ENCODE assay signal across 21 mouse cellular contexts in genomic region chr4:62993190-62993589, GRCm38 (mm10). TPM values are rescaled to one million over a fixed set of nuclear protein-coding genes. Genes with fewer than 3 reads are reported as not detected.
DNase-seq lines count a peak whose midpoint lies in the region; ATAC-seq and TF ChIP-seq lines count a peak whose summit lies in the region.
"Had no signal": no experiment of that assay in that cellular context is flagged by ENCODE, and none has a peak within 500 bp of the region (broad histone marks: within the 10 kb centered on the region; RNA-seq: fewer than 3 reads in every experiment).

No protein-coding gene starts in this region.

- H3K4me1 ChIP-seq in hindbrain, embryonic 14.5 days (replicated peaks; ENCODE audit: control insufficient read depth, insufficient read depth, low read length) = peaks cover 8% of the 10 kb centered on the region
- peaks cover 4% of the 10 kb centered on the region for H3K4me1 ChIP-seq in hindbrain, embryonic 16.5 days (ENCODE audit: control insufficient read depth, insufficient read depth, low read depth, low read length)
- peaks cover 11% of the 10 kb centered on the region for H3K4me1 ChIP-seq in lung, embryonic 14.5 days (ENCODE audit: insufficient read depth)
- H3K4me1 ChIP-seq in stomach, embryonic 15.5 days = peaks cover 7% of the 10 kb centered on the region
- H3K4me1 ChIP-seq in stomach, postnatal 0 days (replicated peaks; ENCODE audit: control insufficient read depth, insufficient read depth) = peaks cover 3% of the 10 kb centered on the region; the same call in 1 of the 2 replicates
- peaks cover under 1% of the 10 kb centered on the region; the same call in 1 of the 2 replicates for H3K4me1 ChIP-seq in liver, postnatal 0 days (ENCODE audit: insufficient read depth)

- whole genome bisulfite sequencing in hindbrain, embryonic 14.5 days = 76% methylated on average over 2 of the region's 2 CpGs
- WGBS in hindbrain, embryonic 16.5 days = 86% methylated on average over 2 of the region's 2 CpGs
- WGBS in lung, embryonic 14.5 days = 16% methylated on average over 2 of the region's 2 CpGs
- 44% methylated on average over 2 of the region's 2 CpGs for WGBS in stomach, embryonic 15.5 days
- 29% methylated on average over 2 of the region's 2 CpGs for WGBS in stomach, postnatal 0 days
- 68% methylated on average over 2 of the region's 2 CpGs for WGBS in liver, postnatal 0 days (ENCODE audit: insufficient replicate concordance)

- DNase-seq in hindbrain, embryonic 14.5 days (ENCODE audit: low spot score) = no peak
- peak; percentile 51 for DNase-seq in lung, embryonic 14.5 days
- DNase-seq in lung, postnatal 25 days (ENCODE audit: low spot score) = no peak
- no peak for DNase-seq in stomach, postnatal 0 days (ENCODE audit: low spot score)
- DNase-seq in liver, postnatal 0 days = no peak
- no peak for DNase-seq in layer of hippocampus, postnatal 14 days (ENCODE audit: low spot score in 2 of 2)
- DNase-seq: adrenal gland, postnatal 14 days; cerebellum, adult 11-12 months; cerebellum, adult 9-10 months; cerebellum, postnatal 25 days; forebrain, postnatal 0 days; gastrocnemius, postnatal 14 days; heart, adult 2 months; heart, postnatal 14 days had no signal

- H3K4me2 ChIP-seq in hindbrain, embryonic 14.5 days (replicated peaks) = no peak overlapping the region
- H3K4me2 ChIP-seq in hindbrain, embryonic 16.5 days (ENCODE audit: low read length) = no peak overlapping the region
- H3K4me2 ChIP-seq in lung, embryonic 14.5 days = no peak overlapping the region
- H3K4me2 ChIP-seq in stomach, embryonic 15.5 days = no peak overlapping the region
- H3K4me2 ChIP-seq in stomach, postnatal 0 days (replicated peaks; ENCODE audit: low read depth) = no peak overlapping the region
- H3K4me2 ChIP-seq in liver, postnatal 0 days (ENCODE audit: low read depth, low read length) = no peak overlapping the region
- H3K4me2 ChIP-seq: embryonic facial prominence, embryonic 12.5 days; forebrain, embryonic 12.5 days; heart, embryonic 11.5 days; heart, embryonic 15.5 days had no signal

- no peaks in the 10 kb centered on the region for H3K27me3 ChIP-seq in hindbrain, embryonic 14.5 days (ENCODE audit: control insufficient read depth, insufficient read depth, low read length)
- H3K27me3 ChIP-seq in hindbrain, embryonic 16.5 days (replicated peaks; ENCODE audit: control insufficient read depth, insufficient read depth, low read length) = no peaks in the 10 kb centered on the region
- H3K27me3 ChIP-seq in lung, embryonic 14.5 days (ENCODE audit: insufficient read depth, low read length) = no peaks in the 10 kb centered on the region
- H3K27me3 ChIP-seq in stomach, embryonic 15.5 days (replicated peaks) = no peaks in the 10 kb centered on the region
- H3K27me3 ChIP-seq in stomach, postnatal 0 days (ENCODE audit: control insufficient read depth, insufficient read depth, low read length) = no peaks in the 10 kb centered on the region
- H3K27me3 ChIP-seq in liver, postnatal 0 days (ENCODE audit: insufficient read depth, low read length) = no peaks in the 10 kb centered on the region
- H3K27me3 ChIP-seq: embryonic facial prominence, embryonic 12.5 days; forebrain, embryonic 12.5 days; heart, embryonic 15.5 days had no signal

- peaks cover 5% of the 10 kb centered on the region; the same call in 1 of the 2 replicates for H3K9me3 ChIP-seq in hindbrain, embryonic 14.5 days (ENCODE audit: control insufficient read depth, low read length)
- H3K9me3 ChIP-seq in hindbrain, embryonic 16.5 days (ENCODE audit: control insufficient read depth, low read length) = no peaks in the 10 kb centered on the region; the same call in 1 of the 2 replicates
- H3K9me3 ChIP-seq in lung, embryonic 14.5 days (ENCODE audit: low read depth, low read length) = 0 out of 2 replicates have a peak, but pooled peaks cover 3% of the 10 kb centered on the region
- H3K9me3 ChIP-seq in stomach, embryonic 15.5 days = no peaks in the 10 kb centered on the region
- no peaks in the 10 kb centered on the region for H3K9me3 ChIP-seq in stomach, postnatal 0 days (ENCODE audit: control insufficient read depth, low read length)
- H3K9me3 ChIP-seq in liver, postnatal 0 days (ENCODE audit: low read length) = 0 out of 2 replicates have a peak, but pooled peaks cover 3% of the 10 kb centered on the region
- H3K9me3 ChIP-seq: embryonic facial prominence, embryonic 12.5 days; heart, embryonic 15.5 days had no signal

- TF ChIP-seq EP300 in stomach, postnatal 0 days (optimal IDR thresholded peaks at IDR 0.05) = no peak
- no peak for TF ChIP-seq EP300 in liver, postnatal 0 days (IDR thresholded peaks at IDR 0.05; ENCODE audit: low read depth)

- H3K36me3 ChIP-seq in hindbrain, embryonic 14.5 days (replicated peaks; ENCODE audit: control insufficient read depth, insufficient read depth) = no peaks in the 10 kb centered on the region
- H3K36me3 ChIP-seq in hindbrain, embryonic 16.5 days (ENCODE audit: control insufficient read depth, insufficient read depth, low read length) = no peaks in the 10 kb centered on the region
- H3K36me3 ChIP-seq in lung, embryonic 14.5 days (ENCODE audit: insufficient read depth) = no peaks in the 10 kb centered on the region
- H3K36me3 ChIP-seq in stomach, embryonic 15.5 days = no peaks in the 10 kb centered on the region
- no peaks in the 10 kb centered on the region; the same call in 1 of the 2 replicates for H3K36me3 ChIP-seq in stomach, postnatal 0 days (ENCODE audit: control insufficient read depth, insufficient read depth, low read length)
- H3K36me3 ChIP-seq in liver, postnatal 0 days (replicated peaks; ENCODE audit: insufficient read depth, low read length) = no peaks in the 10 kb centered on the region
- H3K36me3 ChIP-seq: forebrain, embryonic 12.5 days; heart, embryonic 15.5 days had no signal

- no peak overlapping the region for H3K9ac ChIP-seq in hindbrain, embryonic 14.5 days
- H3K9ac ChIP-seq in hindbrain, embryonic 16.5 days (ENCODE audit: low read depth, low read length) = no peak overlapping the region
- no peak overlapping the region for H3K9ac ChIP-seq in lung, embryonic 14.5 days
- H3K9ac ChIP-seq in stomach, embryonic 15.5 days = no peak overlapping the region
- H3K9ac ChIP-seq in stomach, postnatal 0 days (ENCODE audit: low read length) = no peak overlapping the region
- no peak overlapping the region for H3K9ac ChIP-seq in liver, postnatal 0 days (replicated peaks)
- H3K9ac ChIP-seq: embryonic facial prominence, embryonic 12.5 days; forebrain, embryonic 12.5 days; forebrain, postnatal 0 days; heart, embryonic 15.5 days had no signal

- TF ChIP-seq CTCF in lung, embryonic 14.5 days (IDR thresholded peaks at IDR 0.05; ENCODE audit: low read depth) = no peak
- TF ChIP-seq CTCF in stomach, postnatal 0 days (IDR thresholded peaks at IDR 0.05; ENCODE audit: low read depth) = no peak
- no peak for TF ChIP-seq CTCF in liver, postnatal 0 days (IDR thresholded peaks at IDR 0.05; ENCODE audit: low read depth)

- ATAC-seq in hindbrain, embryonic 14.5 days (ENCODE audit: low FRiP score) = no peak
- no peak for ATAC-seq in hindbrain, embryonic 16.5 days
- peak; percentile 63 for ATAC-seq in lung, embryonic 14.5 days (ENCODE audit: insufficient read depth)
- ATAC-seq in stomach, embryonic 15.5 days (ENCODE audit: insufficient read depth, low FRiP score, low read depth) = 0 out of 2 replicates have a peak, but pooled peaks have one; percentile 22
- no peak for ATAC-seq in stomach, postnatal 0 days (ENCODE audit: low FRiP score, low TSS enrichment)
- peak; percentile 89 for ATAC-seq in liver, postnatal 0 days
- ATAC-seq: forebrain, postnatal 0 days had no signal

- no peak overlapping the region for H3K4me3 ChIP-seq in hindbrain, embryonic 14.5 days (replicated peaks; ENCODE audit: low read length)
- no peak overlapping the region for H3K4me3 ChIP-seq in hindbrain, embryonic 16.5 days (ENCODE audit: low read length)
- no peak overlapping the region for H3K4me3 ChIP-seq in lung, embryonic 14.5 days (ENCODE audit: low read depth, low read length)
- no peak overlapping the region for H3K4me3 ChIP-seq in stomach, embryonic 15.5 days (replicated peaks)
- no peak overlapping the region for H3K4me3 ChIP-seq in stomach, postnatal 0 days (ENCODE audit: low read depth, low read length)
- no peak overlapping the region for H3K4me3 ChIP-seq in liver, postnatal 0 days (ENCODE audit: low read depth, low read length)
- H3K4me3 ChIP-seq: embryonic facial prominence, embryonic 12.5 days; forebrain, embryonic 12.5 days; heart, adult 2 months; heart, embryonic 15.5 days had no signal

- 0 out of 2 replicates have a peak overlapping the region, but pooled peaks have one; percentile 9 for H3K27ac ChIP-seq in hindbrain, embryonic 14.5 days
- no peak overlapping the region for H3K27ac ChIP-seq in hindbrain, embryonic 16.5 days (ENCODE audit: low read depth, low read length)
- H3K27ac ChIP-seq in lung, embryonic 14.5 days (ENCODE audit: low read depth) = no peak overlapping the region
- no peak overlapping the region for H3K27ac ChIP-seq in stomach, embryonic 15.5 days
- no peak overlapping the region for H3K27ac ChIP-seq in stomach, postnatal 0 days (replicated peaks)
- peak overlapping the region; percentile 76 for H3K27ac ChIP-seq in liver, postnatal 0 days (ENCODE audit: low read depth)
- H3K27ac ChIP-seq: embryonic facial prominence, embryonic 12.5 days; forebrain, embryonic 12.5 days; heart, adult 2 months; heart, embryonic 15.5 days had no signal

RNA-seq across cellular contexts. Expression of gene Zfp618, which starts 27.8 kb away (rescaled TPM):
- 31.4 and 37.0 TPM in 2 replicates for polyA plus RNA-seq in hindbrain, embryonic 14.5 days (2014; fragmentation: Nextera tagmentation; extraction: Ambion mirVana)
- 22.9 and 29.6 TPM in 2 replicates for polyA plus RNA-seq in hindbrain, embryonic 16.5 days (2015; fragmentation: Nextera tagmentation; extraction: Ambion mirVana)
- polyA plus RNA-seq in lung, embryonic 14.5 days (2014; fragmentation: Nextera tagmentation; extraction: Ambion mirVana) = 24.5 and 27.1 TPM in 2 replicates
- 17.0 and 21.2 TPM in 2 replicates for polyA plus RNA-seq in stomach, embryonic 15.5 days (2015; fragmentation: Nextera tagmentation; extraction: Ambion mirVana)
- 5.8 and 6.7 TPM in 2 replicates for polyA plus RNA-seq in stomach, postnatal 0 days (2015; fragmentation: Nextera tagmentation; extraction: Ambion mirVana)
- polyA plus RNA-seq in liver, postnatal 0 days (2015; fragmentation: Nextera tagmentation; extraction: Ambion mirVana) = 4.5 and 7.4 TPM in 2 replicates
- 1 to 10 TPM; 3.7 to 4.7 TPM for total RNA-seq in layer of hippocampus, postnatal 14 days (2021)
- total RNA-seq: MEL had no signal

Comparison
In these comparisons a context has a peak if more than half of its experiments do, and no peak if none do; other contexts are left out.
1. ATAC-seq: peak in lung, embryonic 14.5 days (single experiment), stomach, embryonic 15.5 days (single experiment) and liver, postnatal 0 days (single experiment); none in hindbrain, embryonic 14.5 days (single experiment), hindbrain, embryonic 16.5 days (single experiment) and stomach, postnatal 0 days (single experiment).
2. H3K27ac ChIP-seq: peak in hindbrain, embryonic 14.5 days (single experiment) and liver, postnatal 0 days (single experiment); none in hindbrain, embryonic 16.5 days (single experiment), lung, embryonic 14.5 days (single experiment), stomach, embryonic 15.5 days (single experiment) and stomach, postnatal 0 days (single experiment).